Mouse (Mus musculus) mature B cell (primary cell): Measurements from ENCODE around the gene Timm50.

Experiments used
- in situ Hi-C: fragments of 300-500 bp; cut with MboI; formaldehyde crosslinking; loops from 2 replicates; pipeline ENCODE4 v1.14.3; 2019

Gene Timm50

DNA sequence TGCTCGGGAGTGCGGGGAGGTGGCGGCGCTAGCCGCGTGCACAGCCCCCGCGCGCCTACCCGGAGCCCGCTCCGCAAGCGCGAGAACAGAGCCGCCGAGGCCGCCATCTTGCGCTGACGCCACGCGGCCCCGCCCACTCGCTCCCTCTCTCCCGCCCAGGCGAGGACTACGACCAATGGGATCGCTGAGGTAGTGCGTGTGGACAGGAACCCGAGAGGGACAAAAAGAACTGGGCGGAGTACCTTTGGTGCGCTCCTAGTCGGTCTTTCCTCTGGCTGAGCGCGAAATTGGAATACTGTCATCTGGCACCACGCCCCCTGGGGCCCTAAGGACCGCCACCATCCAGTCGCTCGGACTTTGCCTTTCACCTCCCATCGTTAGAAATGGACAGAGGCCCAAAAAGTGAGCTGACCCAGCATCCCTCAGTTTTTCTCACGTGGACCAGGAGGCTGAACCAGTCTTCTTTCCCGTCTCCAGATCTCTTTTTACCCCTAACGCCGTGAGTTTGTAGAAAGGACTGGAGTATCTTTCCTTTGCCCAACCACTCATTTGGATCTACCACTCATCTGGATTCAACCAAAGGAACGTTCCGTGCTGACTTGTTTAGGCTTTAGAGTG is at the start of gene Timm50:
Timm50 (minus strand) TSS at position 147 of the 618 bp plus-strand sequence.
- in situ Hi-C loops: no loop called here

DNA sequence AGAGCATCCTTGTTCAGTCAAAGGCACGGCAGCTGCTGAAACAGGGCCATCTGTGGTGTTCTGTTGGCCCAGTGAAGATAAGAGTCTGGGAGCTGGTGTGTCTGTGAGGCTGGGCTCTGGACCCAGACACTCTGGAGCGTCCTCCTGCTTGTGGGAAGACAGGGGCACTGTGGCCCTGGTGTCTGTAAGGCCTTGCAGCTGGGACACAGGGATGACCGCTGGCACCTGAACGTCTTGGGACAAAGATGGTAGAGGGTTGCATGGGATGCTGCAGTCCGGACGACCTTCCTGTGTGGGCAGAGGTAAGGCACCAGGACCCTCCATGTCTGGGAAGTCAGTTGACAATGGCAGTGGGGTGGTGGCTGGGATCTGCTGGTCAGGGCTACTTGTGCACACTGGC is 48.4 kb upstream of the Timm50 start:
- in situ Hi-C loops: no loop called here

DNA sequence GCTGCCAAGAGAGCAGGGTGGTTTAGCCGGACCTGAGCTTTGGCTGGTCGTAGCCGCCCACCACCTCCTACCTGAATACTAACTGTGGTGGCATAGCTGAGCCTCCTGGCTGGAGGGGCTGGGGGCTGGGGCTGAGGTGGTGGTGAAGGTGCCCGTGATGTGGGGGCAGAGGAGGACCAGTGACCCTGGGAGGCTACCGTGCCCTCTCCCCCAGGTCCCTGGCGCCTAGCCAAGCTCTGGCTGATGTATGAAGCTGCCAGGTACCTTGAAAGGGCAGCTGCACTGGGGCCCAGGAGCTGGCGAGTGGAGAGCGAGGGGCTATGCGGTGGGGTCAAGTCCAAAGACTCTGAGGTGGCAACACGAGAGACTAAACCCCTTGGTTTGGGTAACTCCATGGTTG is 48.0 kb upstream of the Timm50 start:
- in situ Hi-C loops: no loop called here

GRCm38 (mm10) chr7:28358431-28358830 is 46.6 kb upstream of the Timm50 start:
- in situ Hi-C loops: no loop called here

- in situ Hi-C loops: no loop called here
Observed at GRCm38 (mm10) chr7:28357984-28358383, 46.1 kb upstream of the Timm50 start.

DNA sequence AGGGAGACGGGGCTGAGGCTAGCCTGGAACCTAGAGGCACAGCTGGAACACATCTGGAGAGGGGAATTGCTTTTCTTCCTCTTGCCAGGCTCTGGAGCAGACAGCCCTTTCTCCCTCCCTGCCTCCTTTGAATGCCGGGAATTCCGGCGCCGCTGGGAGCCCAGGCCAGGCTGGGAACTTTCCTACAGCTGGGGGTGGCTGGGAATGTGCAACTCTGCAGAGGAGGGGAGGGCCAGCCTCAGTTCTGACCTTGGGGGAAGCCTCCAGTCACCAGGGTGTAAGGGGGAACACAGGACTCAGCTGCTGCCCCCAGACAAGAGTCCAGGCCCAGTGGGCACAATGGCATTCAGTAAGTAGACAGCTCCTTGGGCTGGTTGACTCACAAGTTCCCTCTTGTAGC is 45.1 kb upstream of the Timm50 start:
- in situ Hi-C loops: no loop called here

GRCm38 (mm10) chr7:28355221-28355620 is 43.3 kb upstream of the Timm50 start:
- in situ Hi-C loops: no loop called here

DNA sequence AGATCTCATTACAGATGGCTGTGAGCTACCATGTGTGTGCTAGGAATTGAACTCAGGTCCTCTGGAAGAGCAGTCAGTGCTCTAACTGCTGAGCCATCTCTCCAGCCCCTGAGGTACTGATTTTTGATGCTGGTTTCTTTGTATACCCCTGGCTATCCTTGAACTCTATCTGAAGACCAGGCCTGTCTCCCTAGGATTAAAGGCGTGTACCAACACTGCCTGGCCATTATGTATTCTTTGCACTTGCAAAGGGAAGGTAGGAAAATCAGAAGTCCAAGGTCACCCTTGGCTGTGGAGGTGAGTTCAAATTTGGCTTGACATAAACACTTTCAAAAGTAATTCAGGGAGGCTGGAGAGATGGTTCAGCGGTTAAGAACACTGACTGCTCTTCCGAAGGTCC is 42.7 kb upstream of the Timm50 start:
- in situ Hi-C loops: no loop called here

GRCm38 (mm10) chr7:28354113-28354581 is 42.3 kb upstream of the Timm50 start:
- in situ Hi-C loops: no loop called here

DNA sequence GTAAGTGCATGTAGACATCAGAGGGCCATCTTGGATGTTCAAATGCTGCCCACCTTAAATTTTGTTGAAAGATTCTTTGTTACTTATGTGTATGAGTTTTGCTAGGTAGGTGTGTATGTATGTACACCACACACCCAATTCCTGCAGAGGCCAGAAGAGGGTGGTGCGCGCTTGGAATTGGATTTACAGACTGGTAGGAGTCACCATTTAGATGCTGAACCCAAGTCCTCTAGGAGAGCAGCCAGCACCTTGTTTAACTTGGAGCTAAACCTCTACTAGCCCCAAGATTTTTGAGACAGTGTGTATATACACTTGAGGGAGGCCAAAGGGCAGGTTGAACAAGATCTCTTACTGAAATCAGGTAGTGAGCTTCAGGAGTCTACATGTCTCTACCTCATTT is 41.4 kb upstream of the Timm50 start:
- in situ Hi-C loops: no loop called here

- in situ Hi-C loops: no loop called here
Observed at GRCm38 (mm10) chr7:28351676-28352191, 39.9 kb upstream of the Timm50 start.

DNA sequence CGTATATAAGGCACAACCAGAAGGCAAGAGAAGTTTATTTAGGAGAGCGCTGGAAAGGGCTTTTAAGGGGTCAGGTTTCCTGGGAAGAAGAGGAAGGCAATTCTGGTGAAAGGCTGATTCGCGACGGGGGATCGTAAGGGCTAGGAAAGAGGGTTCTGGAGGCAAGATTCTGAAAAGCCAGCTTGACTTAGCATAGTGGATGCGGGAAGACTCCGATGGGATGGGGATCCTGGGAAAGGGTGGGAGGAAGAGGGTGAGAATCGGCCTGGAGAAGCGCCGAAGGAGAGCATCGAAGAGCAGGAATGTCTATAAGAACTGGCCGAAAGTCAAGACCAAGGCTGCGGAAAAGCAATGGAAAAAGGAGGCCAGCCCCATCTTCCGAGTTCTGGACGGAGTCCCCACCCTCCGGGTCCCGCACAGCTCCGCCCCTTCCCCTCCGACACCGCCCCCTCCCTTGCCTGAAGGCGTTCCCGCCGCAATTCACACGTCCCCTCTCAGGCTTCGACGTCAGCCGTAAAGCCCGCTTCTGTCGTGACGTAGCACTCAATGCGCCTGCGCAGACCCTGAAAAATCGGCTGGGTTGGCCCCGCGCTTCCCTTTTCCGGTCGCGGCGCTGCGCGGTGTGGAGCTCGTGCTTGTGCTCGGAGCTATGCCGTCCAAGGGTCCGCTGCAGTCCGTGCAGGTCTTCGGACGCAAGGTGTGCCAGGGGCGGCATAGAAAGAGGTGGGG is 38.4 kb upstream of the Timm50 start, which contains the start of gene Rps16:
Rps16 (plus strand) TSS at position 498 of the 729 bp plus-strand sequence.
- in situ Hi-C loops: no loop called here

- in situ Hi-C loops: no loop called here
Observed at GRCm38 (mm10) chr7:28348601-28349000, 36.7 kb upstream of the Timm50 start.

DNA sequence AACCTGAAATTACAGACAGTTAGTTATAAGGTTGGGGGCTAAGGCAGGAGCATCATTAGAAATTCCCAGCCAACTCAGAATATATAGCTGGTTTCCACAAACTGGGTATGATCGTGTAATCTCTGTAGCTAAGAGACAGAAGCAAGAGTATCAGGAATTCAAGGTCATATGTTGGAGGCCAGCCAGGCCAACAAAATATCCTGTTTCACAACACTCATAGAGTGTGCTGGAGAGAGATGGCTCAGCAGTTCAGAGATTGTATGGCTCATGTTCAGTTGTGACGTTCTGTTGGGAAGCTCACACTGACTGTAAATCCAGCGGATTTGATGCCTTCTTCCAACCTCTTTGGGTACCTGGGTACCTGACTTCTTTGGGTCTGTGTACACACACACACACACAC is 35.9 kb upstream of the Timm50 start:
- in situ Hi-C loops: no loop called here

DNA sequence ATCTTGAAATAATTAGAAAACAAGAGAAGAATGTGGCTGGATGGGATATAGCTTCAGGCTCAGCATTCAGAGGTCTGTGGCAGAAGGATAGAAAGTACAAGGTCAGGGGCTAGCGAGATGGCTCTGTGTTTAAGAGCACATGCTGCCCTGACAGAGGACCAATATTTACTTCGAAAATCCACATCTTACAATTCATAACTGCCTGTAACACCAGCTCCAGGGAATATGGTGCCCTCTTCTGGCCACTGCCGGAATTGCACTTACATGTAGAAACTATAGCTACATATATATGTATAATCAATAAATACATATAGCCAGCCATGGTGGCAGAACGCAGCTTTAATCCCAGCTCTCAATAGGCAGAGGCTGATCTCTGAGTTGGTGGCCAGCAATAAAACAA is 32.8 kb upstream of the Timm50 start:
- in situ Hi-C loops: no loop called here

DNA sequence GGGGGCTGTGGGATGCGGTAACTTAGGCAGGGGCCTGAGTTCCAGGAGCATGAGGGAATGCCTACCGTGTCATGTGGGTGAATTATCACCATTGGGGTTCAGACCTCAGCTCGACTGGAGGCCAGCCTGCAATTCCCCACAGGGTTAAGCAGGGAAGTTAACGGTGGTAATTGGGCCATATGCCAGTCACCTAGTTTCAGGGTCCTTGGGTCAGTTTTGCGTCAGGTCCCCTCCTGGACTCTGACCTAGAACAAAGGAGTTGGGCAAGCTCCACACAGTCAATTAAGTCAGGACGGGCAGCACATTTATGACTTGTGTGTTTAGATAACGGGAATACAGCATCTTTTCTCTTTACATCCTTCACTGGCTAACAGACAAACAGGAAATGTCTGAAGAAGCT is 29.5 kb upstream of the Timm50 start:
- in situ Hi-C loops: no loop called here

- in situ Hi-C loops: no loop called here
Observed at GRCm38 (mm10) chr7:28339213-28339917, 27.5 kb upstream of the Timm50 start.

GRCm38 (mm10) chr7:28338108-28338998 is 26.5 kb upstream of the Timm50 start, which contains the start of gene Supt5:
Supt5 (minus strand) TSS chr7:28338746.
- in situ Hi-C loops: no loop called here

GRCm38 (mm10) chr7:28335471-28335870 is 23.6 kb upstream of the Timm50 start:
- in situ Hi-C loops: no loop called here

GRCm38 (mm10) chr7:28334534-28334933 is 22.7 kb upstream of the Timm50 start:
- in situ Hi-C loops: no loop called here

DNA sequence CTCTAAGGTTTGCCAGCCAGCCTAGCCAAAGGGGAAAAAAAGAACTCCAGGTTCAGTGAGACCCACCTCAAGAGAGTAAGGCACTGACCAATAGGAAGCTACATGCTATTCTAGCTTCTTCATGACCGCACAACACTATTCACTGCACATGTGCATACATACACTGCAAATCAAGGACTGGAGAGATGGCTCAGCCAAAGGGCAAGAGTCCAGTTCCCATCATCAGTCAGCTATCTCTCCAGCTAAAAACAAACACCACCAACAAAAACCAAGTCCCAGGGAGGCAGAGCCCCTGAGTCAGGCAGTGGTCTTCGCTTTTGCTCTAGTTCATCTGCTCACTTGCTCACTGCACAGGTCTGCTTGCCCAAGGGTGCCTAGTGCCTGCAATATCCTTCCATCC is 16.4 kb upstream of the Timm50 start:
- in situ Hi-C loops: no loop called here

DNA sequence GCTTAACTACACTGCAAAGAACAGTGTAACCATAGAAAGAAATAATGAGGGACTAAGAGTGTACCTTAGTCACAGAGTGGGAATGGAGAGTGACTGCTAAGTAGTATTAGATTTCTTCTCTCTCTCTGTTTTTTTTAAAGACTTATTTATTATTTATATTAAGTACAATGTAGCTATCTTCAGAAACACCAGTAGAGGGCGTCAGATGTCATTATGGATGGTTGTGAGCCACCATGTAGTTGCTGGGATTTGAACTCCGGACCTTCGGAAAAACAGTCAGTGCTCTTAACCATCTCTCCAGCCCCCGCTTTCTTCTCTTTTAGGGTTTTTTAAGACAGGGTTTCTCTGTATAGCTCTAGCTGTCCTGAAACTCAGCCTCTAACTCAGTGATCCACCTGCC is 14.6 kb upstream of the Timm50 start:
- in situ Hi-C loops: no loop called here
